Mouse (Mus musculus): ENCODE measurements at regions not wholly inside any gene's neighbourhood (a gene's known extent, or its start where the extent isn't known, plus 50 kb on each side); places are given as distances from the start of the nearest gene placed in this dataset.
A peak's percentile ranks its signal among the peaks of the same experiment; 100 is the strongest.

DNA sequence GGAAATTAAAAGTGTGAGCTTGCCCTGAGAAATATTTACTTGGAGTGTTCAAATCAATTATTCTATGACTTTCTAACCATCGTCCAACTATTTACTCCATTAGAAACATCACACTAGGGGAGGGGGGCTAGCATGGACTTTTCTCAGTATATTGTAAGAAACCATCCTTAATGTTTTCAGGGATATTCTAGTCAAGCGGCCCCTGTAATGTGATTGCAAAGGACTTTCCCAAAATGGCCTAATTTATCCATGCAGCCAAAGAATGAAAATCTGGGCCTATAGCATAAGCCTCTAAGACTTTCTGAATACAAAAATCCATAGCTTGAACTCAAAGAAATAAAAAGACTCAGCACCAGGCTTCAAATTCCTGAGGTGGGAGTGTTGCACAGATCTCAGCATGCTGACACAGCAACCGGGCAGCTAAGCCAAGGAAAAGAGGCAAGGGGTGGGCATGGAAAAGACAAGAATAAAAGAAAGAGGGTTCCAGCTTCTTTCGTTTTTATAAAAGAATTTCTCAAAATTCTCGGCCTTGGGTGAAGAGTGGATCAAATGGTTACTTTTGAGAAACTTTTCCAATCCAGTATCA lies 163.6 kb upstream of the Cited2 start:
- ATAC-seq (no peak), DNase-seq (no peak)
- H3K9ac ChIP-seq (replicated peaks) = no peak overlapping the region
- no peaks in the 10 kb centered on the region for H3K27me3 ChIP-seq (ENCODE audit: insufficient read depth, low read length)
- no peak overlapping the region for H3K27ac ChIP-seq (ENCODE audit: low read depth)
- no peaks in the 10 kb centered on the region for H3K36me3 ChIP-seq (replicated peaks; ENCODE audit: insufficient read depth, low read length)
- TF ChIP-seq CTCF (IDR thresholded peaks at IDR 0.05; ENCODE audit: low read depth) (no peak), EP300 (IDR thresholded peaks at IDR 0.05; ENCODE audit: low read depth) (no peak)
- 74% methylated on average over 5 of the region's 5 CpGs for WGBS (ENCODE audit: insufficient replicate concordance)
- H3K4me3 ChIP-seq (ENCODE audit: low read depth, low read length) = no peak overlapping the region
- H3K4me2 ChIP-seq (ENCODE audit: low read depth, low read length) = no peak overlapping the region
- H3K4me1 ChIP-seq (ENCODE audit: insufficient read depth) = peaks cover 20% of the 10 kb centered on the region
- H3K9me3 ChIP-seq (ENCODE audit: low read length) = no peaks in the 10 kb centered on the region

DNA sequence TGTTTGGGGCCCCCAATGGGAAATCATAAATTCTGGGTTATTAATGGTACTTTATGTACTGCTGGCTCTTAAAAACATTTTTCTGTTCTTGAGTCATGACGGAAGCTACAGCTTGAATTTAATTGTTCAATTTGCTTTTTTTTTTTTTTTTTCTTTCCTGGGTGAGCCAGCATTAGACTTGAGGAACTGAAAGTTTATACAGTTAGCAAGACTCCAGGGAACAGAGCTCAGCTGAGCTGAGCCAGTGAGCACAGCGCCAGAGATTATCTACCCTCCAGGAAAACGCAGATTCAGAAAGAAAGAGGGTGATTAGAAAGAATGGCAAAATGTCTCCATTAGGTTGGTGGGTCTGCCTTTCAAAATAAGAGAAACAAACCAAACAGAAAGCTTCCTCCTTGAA lies 163.0 kb upstream of the Cited2 start:
- H3K4me3 ChIP-seq (ENCODE audit: low read depth, low read length) = no peak overlapping the region
- ATAC-seq = no peak
- no peak for DNase-seq
- no peaks in the 10 kb centered on the region for H3K36me3 ChIP-seq (replicated peaks; ENCODE audit: insufficient read depth, low read length)
- H3K27ac ChIP-seq (ENCODE audit: low read depth) = peak overlapping the region; percentile 30; the same call in 1 of the 2 replicates
- 40% methylated on average over 3 of the region's 3 CpGs for WGBS (ENCODE audit: insufficient replicate concordance)
- no peaks in the 10 kb centered on the region for H3K27me3 ChIP-seq (ENCODE audit: insufficient read depth, low read length)
- H3K9ac ChIP-seq (replicated peaks) = no peak overlapping the region
- peaks cover 20% of the 10 kb centered on the region for H3K4me1 ChIP-seq (ENCODE audit: insufficient read depth)
- no peak overlapping the region for H3K4me2 ChIP-seq (ENCODE audit: low read depth, low read length)
- no peak for TF ChIP-seq CTCF (IDR thresholded peaks at IDR 0.05; ENCODE audit: low read depth)
- no peak for TF ChIP-seq EP300 (IDR thresholded peaks at IDR 0.05; ENCODE audit: low read depth)
- H3K9me3 ChIP-seq (ENCODE audit: low read length) = no peaks in the 10 kb centered on the region

DNA sequence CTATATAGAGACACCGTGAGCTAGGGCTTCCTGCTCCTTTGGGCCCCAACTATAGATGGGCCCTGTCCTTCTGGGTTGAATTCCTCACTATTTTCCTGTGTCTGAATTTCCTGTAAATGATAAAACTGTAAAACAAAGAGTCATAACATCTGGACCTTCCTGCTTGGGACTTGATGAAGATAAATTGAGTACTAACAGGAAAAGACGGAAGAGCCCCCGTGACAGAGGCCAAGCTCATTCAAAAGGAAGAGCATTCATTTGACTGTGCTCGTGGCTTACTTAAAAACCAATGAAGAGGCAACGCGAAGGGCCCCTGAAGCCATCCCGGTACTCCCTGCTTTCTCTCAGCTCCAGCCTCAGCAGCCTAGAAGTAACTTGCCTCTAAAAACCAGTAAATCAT lies 161.6 kb upstream of the Cited2 start:
- TF ChIP-seq CTCF (IDR thresholded peaks at IDR 0.05; ENCODE audit: low read depth) = no peak
- no peak for TF ChIP-seq EP300 (IDR thresholded peaks at IDR 0.05; ENCODE audit: low read depth)
- peaks cover 20% of the 10 kb centered on the region for H3K4me1 ChIP-seq (ENCODE audit: insufficient read depth)
- no peaks in the 10 kb centered on the region for H3K9me3 ChIP-seq (ENCODE audit: low read length)
- H3K27ac ChIP-seq (ENCODE audit: low read depth) = no peak overlapping the region
- no peaks in the 10 kb centered on the region for H3K27me3 ChIP-seq (ENCODE audit: insufficient read depth, low read length)
- WGBS (ENCODE audit: insufficient replicate concordance) = 55% methylated on average over 7 of the region's 7 CpGs
- H3K4me3 ChIP-seq (ENCODE audit: low read depth, low read length) = no peak overlapping the region
- ATAC-seq (no peak), DNase-seq (no peak)
- H3K36me3 ChIP-seq (replicated peaks; ENCODE audit: insufficient read depth, low read length) = no peaks in the 10 kb centered on the region
- no peak overlapping the region for H3K4me2 ChIP-seq (ENCODE audit: low read depth, low read length)
- H3K9ac ChIP-seq (replicated peaks) = no peak overlapping the region

DNA sequence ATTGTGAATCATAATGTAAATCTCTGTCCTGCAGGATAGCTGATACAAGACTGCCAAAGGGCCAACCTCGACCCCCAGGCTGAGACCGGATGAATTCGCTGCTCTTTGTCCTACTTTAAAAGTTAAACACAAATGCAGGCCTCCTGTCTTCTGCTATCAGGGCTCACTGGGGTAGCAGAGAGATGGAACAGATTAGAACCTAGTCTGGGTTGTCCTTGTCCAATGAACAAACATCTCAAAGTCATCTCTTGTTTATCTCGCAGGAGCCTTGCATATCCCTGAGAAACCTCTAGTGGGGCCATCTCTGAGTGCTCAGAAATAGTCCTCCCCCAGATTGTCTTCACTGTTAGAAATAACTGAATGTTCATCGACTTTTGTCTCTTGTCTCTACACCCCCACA lies 161.0 kb upstream of the Cited2 start:
- Histone ChIP-seq H3K4me2 (ENCODE audit: low read depth, low read length) (no peak overlapping the region), H3K27ac (ENCODE audit: low read depth) (no peak overlapping the region)
- ATAC-seq = no peak

DNA sequence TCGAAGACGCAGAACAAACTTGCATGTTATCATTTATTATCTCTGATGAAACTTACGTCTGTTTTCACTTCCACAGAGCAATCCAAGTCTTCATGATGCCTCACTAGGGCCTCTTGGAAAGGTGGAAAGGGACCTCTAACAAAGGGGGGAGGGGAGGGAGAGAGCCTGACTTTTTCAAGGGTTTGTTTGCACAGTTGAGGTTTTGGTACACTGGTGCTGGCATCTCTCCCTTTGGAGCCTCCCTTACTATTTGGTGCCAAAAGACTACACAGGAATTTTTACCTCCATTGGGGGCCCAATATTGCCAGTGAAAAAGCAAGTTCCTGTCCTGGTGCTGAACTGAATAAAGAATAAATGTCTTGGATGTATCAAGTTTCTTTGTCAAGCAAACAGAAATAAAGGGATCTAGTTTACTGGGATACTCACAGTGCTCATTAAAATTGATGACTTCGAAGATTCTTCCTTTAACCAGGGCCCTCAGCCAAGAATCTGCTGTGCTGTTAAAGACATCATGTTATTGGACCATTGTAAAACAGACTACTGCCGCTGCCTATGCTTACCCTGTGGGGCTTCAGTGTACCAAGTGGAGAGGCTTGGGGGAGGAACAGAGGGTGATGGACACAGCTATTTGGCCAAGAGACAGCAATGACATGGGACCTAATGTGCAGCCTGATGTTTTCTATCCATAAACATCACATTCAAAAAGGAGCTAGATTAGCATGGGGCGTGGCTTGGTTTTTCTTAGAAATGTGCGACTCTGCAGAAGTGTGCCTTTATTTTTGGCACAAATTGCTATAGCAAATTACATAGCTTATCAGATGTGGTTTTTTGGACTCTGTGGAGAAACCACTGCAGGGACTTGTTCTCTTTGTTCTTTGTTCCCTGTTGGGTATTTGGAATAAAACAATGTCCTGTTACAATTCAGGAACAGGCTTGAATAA lies 160.3 kb upstream of the Cited2 start:
- no peaks in the 10 kb centered on the region for H3K36me3 ChIP-seq (replicated peaks; ENCODE audit: insufficient read depth, low read length)
- 40% methylated on average over 7 of the region's 7 CpGs for WGBS (ENCODE audit: insufficient replicate concordance)
- no peaks in the 10 kb centered on the region for H3K27me3 ChIP-seq (ENCODE audit: insufficient read depth, low read length)
- H3K27ac ChIP-seq (ENCODE audit: low read depth) = peak overlapping the region; percentile 8
- TF ChIP-seq EP300 (IDR thresholded peaks at IDR 0.05; ENCODE audit: low read depth) (peak; percentile 70; the same call in 1 of the 2 replicates), CTCF (IDR thresholded peaks at IDR 0.05; ENCODE audit: low read depth) (no peak)
- peaks cover 20% of the 10 kb centered on the region for H3K4me1 ChIP-seq (ENCODE audit: insufficient read depth)
- H3K4me2 ChIP-seq (ENCODE audit: low read depth, low read length) = no peak overlapping the region
- DNase-seq (no peak), ATAC-seq (peak; percentile 66)
- H3K9me3 ChIP-seq (ENCODE audit: low read length) = no peaks in the 10 kb centered on the region
- H3K9ac ChIP-seq (replicated peaks) = no peak overlapping the region
- no peak overlapping the region for H3K4me3 ChIP-seq (ENCODE audit: low read depth, low read length)

More for the DNA sequence above, 161.0 kb upstream of the Cited2 start:
- TF ChIP-seq CTCF (IDR thresholded peaks at IDR 0.05; ENCODE audit: low read depth) (no peak), EP300 (IDR thresholded peaks at IDR 0.05; ENCODE audit: low read depth) (no peak)
- no peak overlapping the region for H3K4me3 ChIP-seq (ENCODE audit: low read depth, low read length)
- H3K9me3 ChIP-seq (ENCODE audit: low read length) = no peaks in the 10 kb centered on the region
- WGBS (ENCODE audit: insufficient replicate concordance) = 46% methylated on average over 5 of the region's 5 CpGs
- peaks cover 20% of the 10 kb centered on the region for H3K4me1 ChIP-seq (ENCODE audit: insufficient read depth)
- DNase-seq = no peak
- H3K27me3 ChIP-seq (ENCODE audit: insufficient read depth, low read length) = no peaks in the 10 kb centered on the region
- H3K9ac ChIP-seq (replicated peaks) = no peak overlapping the region
- H3K36me3 ChIP-seq (replicated peaks; ENCODE audit: insufficient read depth, low read length) = no peaks in the 10 kb centered on the region

DNA sequence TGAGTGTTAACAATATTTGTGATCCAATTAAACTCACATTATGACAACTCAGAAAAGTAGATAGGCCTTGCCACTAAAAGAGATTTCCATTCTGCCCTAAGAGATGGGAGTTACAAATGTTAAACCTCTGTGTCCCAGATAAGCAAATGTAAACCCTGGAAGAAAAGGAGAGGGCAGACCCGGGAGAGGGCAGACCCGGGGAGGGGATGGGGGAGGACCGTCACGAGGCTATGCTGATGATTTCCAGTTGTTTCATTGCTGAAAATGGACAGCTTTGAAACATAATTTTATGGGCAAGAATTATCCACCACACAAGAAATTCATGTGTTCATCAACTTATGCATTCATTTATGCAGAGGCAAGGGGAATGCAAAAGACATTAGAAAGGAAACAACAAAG lies 159.7 kb upstream of the Cited2 start:
- H3K4me1 ChIP-seq (ENCODE audit: insufficient read depth) = peaks cover 20% of the 10 kb centered on the region
- no peak overlapping the region for H3K4me2 ChIP-seq (ENCODE audit: low read depth, low read length)
- 52% methylated on average over 4 of the region's 4 CpGs for WGBS (ENCODE audit: insufficient replicate concordance)
- no peaks in the 10 kb centered on the region for H3K27me3 ChIP-seq (ENCODE audit: insufficient read depth, low read length)
- no peaks in the 10 kb centered on the region for H3K36me3 ChIP-seq (replicated peaks; ENCODE audit: insufficient read depth, low read length)
- DNase-seq = no peak
- no peaks in the 10 kb centered on the region for H3K9me3 ChIP-seq (ENCODE audit: low read length)
- H3K27ac ChIP-seq (ENCODE audit: low read depth) = no peak overlapping the region
- TF ChIP-seq CTCF (IDR thresholded peaks at IDR 0.05; ENCODE audit: low read depth) = no peak
- no peak for TF ChIP-seq EP300 (IDR thresholded peaks at IDR 0.05; ENCODE audit: low read depth)
- no peak for ATAC-seq
- H3K4me3 ChIP-seq (ENCODE audit: low read depth, low read length) = no peak overlapping the region
- H3K9ac ChIP-seq (replicated peaks) = no peak overlapping the region

Data from liver, postnatal 0 days (tissue).